Mouse (Mus musculus) thymus, adult 18-20 months (tissue): ENCODE results near the gene Mgam.
"Not testable (repeated sequence)": the region's sequence is repeated elsewhere in the genome, so short reads cannot be mapped to it uniquely, and the experiment has no call there.

Experiments
- DNase-seq, 2 experiments: peaks; one replicate each; pipeline ENCODE4 v3.0.0; 2022; ENCODE audit warnings: mixed read lengths in 2 of 2

Mgam gene

DNA sequence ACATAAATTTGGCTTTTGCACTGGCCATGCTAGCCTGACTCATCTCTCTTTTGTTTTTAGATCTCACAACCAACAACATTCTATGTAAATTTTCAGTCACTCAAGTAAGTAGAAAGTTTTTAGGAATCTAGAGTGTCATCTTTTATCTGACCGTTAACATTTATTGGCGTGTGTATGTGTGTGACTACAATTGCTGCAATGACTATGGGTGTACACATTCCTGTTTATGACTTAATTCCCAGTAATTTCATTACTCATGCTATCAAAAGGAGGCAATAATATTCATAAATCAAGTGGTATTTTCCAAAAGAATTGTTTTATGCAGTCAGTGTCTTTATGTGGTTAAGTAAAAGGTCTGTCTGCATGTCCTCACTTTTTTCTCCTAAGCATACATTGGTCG lies 110.9 kb downstream of the Mgam start:
- DNase-seq = no peak

DNA sequence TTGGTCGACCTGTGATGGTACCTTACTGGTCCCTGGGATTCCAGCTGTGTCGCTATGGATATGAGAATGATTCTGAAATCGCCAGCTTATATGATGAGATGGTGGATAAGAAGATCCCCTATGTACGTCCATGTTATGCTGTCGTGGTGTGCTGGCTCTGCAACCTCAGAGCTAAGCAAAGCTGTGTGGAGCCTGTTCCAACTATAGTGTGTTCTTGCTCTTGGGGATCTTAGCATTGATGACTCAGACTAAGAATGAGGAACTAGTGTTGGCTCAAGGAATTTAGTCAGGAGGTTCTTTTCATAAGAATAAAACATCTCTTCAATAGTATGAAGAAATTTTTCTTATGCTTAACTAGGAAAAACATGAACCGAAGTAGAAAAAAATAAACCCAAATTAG lies 120.4 kb downstream of the Mgam start:
- not testable (repeated sequence) for DNase-seq

DNA sequence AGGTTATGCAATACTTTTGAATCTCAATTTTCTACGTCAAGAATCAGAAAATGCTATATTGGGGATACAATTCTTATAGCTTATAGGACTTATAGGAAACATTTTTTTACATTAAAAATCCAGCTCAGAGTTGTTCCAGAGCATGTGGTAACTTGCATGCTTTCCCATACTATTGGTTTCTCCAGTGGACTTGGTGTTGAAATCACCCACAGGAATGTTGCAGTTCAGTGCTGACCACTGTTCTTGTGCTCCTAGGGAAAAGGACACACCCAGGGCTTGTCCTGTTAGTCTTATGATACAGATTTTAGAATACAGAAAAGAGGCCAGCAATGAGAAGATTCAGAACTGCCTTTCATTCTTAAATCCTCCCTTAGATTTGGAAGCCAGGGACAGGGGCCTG lies 127.3 kb downstream of the Mgam start:
- no peak for DNase-seq

DNA sequence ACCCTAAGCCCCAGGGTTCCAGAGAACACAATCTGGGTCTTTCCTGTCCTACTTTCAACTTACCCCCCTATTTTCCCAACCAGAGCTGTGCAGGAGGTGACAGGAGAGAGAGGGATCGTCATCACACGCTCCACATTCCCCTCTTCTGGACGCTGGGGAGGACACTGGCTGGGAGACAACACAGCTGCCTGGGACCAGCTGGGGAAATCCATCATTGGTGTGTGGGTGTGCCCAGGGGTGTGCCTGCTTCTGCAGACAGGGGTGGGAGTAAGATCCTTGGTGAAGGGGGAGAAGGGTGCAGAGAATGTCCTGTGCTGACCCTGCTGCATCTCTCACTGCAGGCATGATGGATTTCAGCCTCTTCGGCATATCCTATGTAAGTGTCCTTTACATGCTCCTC lies 128.7 kb downstream of the Mgam start:
- not testable (repeated sequence) for DNase-seq

DNA sequence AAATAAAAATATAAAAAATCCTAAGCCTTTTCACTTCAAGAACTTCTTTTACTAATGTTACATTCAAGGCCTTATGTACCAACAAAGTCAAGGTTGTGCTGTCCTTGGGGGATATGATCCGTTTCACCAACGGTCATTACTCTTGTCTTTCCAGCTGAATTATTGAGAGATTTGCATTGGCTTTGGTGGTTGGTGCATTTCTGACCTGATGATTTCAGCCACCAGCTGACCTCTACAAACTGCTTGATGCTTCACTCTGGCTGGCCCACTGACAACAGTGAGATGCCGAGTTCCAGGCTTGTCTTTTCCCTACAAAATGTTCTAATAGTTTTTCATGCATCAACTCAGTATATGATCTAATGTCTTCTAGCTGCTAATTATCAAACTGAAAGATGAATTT lies 146.0 kb downstream of the Mgam start:
- no peak for DNase-seq

DNA sequence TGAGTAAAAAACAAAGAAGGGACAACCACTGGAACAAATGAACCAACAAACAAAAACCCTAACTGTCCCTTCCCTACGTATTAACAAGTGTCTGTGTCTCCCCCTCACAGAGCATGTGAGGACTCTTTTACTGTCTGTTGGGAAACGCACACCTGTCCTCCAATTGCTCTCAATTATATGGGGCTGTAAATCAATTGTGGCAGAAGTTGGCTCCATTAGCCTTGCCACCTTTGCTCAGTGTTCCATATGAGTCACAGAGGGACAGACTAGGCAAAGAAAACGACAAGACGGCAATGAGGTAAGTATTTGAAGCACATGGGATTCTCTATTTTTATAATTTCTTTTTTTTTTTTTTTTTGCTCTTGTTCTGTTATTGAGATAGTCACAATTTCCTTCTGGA lies 149.8 kb downstream of the Mgam start:
- DNase-seq = no peak

DNA sequence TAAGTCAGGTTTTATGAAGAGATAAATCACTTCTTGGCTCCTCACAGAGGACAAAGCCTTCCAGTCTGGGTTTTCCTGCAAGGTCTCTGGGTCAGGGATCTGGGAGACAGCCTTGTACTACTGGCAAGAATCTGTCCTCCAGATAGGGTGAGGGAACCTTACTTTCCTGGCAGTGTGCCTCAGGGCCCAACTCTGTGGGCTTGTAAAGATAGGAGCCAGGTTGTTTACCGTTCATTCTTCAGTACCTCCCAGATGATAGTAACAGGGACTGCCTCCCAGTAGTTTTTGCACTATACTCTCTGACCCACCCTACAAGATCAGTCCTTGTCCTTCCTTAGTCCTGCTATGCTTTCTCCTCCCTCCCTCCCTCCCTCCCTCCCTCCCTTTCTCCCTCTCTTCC lies 155.0 kb downstream of the Mgam start:
- DNase-seq = no peak

DNA sequence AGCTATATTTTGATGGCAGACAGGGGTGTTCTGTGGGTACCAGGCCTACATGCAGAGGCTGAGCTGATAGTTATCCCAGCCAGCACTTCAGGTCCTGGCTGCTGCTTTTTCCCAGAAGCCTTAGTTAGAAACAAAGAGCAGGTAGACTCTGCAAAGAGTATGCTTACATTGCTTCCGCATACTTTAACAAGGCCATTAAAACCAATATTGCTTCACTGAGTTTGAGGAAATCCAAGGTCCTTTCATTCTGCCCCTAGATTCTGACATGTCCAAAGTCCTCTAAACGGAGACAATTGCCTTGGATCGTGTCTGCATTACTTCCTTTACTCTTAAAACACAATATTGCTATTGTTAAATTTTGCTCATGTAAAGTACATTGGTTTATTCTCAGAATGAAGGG lies 155.7 kb downstream of the Mgam start:
- no peak for DNase-seq

DNA sequence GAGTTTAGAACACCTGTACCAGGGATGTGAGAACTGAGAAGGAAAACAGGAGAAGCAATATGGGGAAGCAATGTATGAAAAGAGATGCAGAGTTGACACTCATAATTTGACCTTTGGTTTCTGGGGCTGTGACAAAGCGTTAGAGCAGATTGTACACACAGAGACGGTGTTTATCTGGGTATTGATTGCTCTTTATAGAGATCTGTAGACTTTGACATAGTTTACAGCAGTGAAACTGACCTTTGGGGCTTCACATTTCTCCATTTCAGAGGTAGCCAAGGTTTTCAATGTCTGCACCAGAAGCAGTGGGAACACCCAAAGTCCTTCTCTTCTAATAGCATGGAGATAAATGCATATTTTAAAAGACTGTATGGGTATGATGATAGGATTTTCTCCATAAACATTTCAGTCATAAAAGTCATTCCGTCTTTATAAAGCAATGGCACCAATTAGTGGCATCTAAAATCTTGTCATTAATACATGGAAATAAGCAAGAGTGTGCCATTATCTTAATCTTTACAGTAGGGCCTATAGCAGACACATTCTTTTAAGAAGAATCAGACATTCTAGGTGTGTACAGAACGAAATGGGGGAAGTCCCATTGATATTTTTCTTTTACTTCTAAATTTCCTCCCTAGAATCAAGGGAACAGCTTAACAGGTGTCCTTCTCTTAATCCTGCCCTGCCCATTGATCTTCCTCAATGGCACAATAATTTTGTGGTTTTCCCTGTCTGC lies 166.6 kb downstream of the Mgam start:
- DNase-seq = no peak

DNA sequence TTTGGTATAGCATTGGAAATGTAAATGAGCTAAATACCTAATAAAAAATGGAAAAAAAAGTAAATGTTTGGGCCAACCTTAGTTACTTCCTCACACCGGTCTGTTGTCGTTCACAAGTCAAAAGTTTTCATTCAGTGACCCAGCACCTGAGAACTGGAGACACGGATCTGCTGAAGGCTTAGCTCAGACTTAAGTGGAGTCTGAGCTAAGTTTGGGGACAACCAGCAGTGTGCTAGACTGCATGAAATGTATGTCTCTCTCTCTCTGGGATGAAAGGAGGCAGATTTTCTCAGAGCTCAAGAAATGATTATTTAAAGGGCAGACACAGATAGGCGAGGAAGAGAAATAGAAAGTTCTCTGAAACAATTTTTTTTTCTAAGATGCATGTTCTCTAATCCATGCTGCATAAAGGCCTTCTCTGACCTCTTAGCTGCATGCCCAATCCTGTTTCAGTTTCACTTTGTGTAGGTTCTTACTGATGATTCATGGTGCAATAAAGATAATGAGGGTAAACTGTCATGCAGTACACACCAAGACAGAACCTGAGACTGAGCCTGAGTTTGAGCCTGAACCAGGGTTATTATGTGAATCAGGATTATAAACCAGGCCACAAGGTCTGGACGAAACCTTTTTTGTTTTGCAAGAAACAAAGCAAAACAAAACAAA lies 189.7 kb downstream of the Mgam start:
- no peak for DNase-seq
